Mouse (Mus musculus): ENCODE results near the gene Gtf2a1l. TPM values are rescaled to one million over a fixed set of nuclear protein-coding genes. Genes with fewer than 3 reads are reported as not detected.

Gene Gtf2a1l
- polyA plus RNA-seq, 1 experiment from 2014 or later: 0.47 TPM

- Histone ChIP-seq H3K4me1 (ENCODE audit: control insufficient read depth, insufficient read depth, low read length) (no peaks in the 10 kb centered on the region), H3K36me3 (ENCODE audit: control insufficient read depth, insufficient read depth, low read length) (peaks cover 32% of the 10 kb centered on the region), H3K9ac (ENCODE audit: low read depth, low read length) (no peak overlapping the region), H3K9me3 (ENCODE audit: control insufficient read depth, low read length) (no peaks in the 10 kb centered on the region), H3K4me3 (ENCODE audit: low read depth, low read length) (no peak overlapping the region), H3K27ac (replicated peaks; ENCODE audit: low read depth, low read length) (no peak overlapping the region), H3K27me3 (replicated peaks; ENCODE audit: control insufficient read depth, insufficient read depth, low read length) (no peaks in the 10 kb centered on the region), H3K4me2 (ENCODE audit: low read depth, low read length) (no peak overlapping the region)
- ATAC-seq (ENCODE audit: low read depth): no peak
- no peak for DNase-seq (ENCODE audit: low spot score)
- WGBS: 88% methylated on average over 8 of the region's 8 CpGs
These were observed 26.6 kb upstream of the Gtf2a1l start for GRCm38 (mm10) chr17:88641836-88642235.

DNA sequence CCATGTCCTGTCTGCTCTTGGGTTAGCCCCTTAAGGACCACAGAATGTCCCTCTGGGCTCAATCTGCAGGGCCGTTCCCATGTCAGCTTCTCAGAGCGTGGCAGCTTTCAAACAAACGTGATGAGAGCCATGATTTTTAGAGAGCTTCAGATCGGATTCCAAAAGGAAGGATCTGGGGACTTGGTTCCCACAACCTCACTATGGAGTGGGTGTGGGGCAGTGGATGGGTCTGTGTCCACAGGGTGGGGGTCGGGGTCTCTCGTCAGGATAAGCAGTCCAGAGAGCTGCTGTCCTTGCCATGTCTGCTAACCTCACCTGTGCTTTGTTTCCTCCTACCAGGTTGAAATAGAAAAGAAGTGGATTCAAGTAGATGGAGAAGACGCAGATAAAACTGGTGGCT is 23.6 kb upstream of the Gtf2a1l start:
- Histone ChIP-seq H3K9ac (ENCODE audit: low read depth, low read length) (no peak overlapping the region), H3K4me3 (ENCODE audit: low read depth, low read length) (no peak overlapping the region), H3K27me3 (replicated peaks; ENCODE audit: control insufficient read depth, insufficient read depth, low read length) (no peaks in the 10 kb centered on the region), H3K4me1 (ENCODE audit: control insufficient read depth, insufficient read depth, low read length) (no peaks in the 10 kb centered on the region), H3K27ac (replicated peaks; ENCODE audit: low read depth, low read length) (no peak overlapping the region), H3K4me2 (ENCODE audit: low read depth, low read length) (no peak overlapping the region), H3K36me3 (ENCODE audit: control insufficient read depth, insufficient read depth, low read length) (peaks cover 42% of the 10 kb centered on the region), H3K9me3 (ENCODE audit: control insufficient read depth, low read length) (no peaks in the 10 kb centered on the region)
- ATAC-seq (ENCODE audit: low read depth): no peak
- no peak for DNase-seq (ENCODE audit: low spot score)
- 84% methylated on average over 7 of the region's 7 CpGs for WGBS

DNA sequence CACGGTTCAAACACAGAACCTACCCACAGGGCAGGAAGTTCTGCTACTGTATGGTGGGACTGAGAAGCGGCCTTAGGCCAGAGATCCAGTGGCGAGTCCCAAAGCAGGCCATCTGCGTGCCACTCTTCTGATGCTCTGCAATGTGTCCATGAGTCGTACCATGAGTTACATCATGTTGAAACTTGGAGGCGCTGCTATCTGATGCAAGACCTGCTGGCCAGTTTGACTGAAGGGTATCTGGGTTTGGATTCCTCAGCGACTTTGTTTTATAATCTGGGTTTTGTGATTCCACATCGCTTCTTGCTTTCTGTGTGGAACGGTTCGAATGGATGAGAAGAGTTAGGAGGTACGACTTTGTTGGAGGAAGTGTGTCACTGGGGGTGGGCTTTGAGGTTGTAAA is 23.2 kb upstream of the Gtf2a1l start:
- WGBS: 93% methylated on average over 11 of the region's 11 CpGs
- no peak overlapping the region for H3K27ac ChIP-seq (replicated peaks; ENCODE audit: low read depth, low read length)
- H3K27me3 ChIP-seq (replicated peaks; ENCODE audit: control insufficient read depth, insufficient read depth, low read length): no peaks in the 10 kb centered on the region
- DNase-seq (ENCODE audit: low spot score) (no peak), ATAC-seq (ENCODE audit: low read depth) (no peak)
- H3K4me1 ChIP-seq (ENCODE audit: control insufficient read depth, insufficient read depth, low read length): no peaks in the 10 kb centered on the region
- peaks cover 38% of the 10 kb centered on the region for H3K36me3 ChIP-seq (ENCODE audit: control insufficient read depth, insufficient read depth, low read length)
- no peak overlapping the region for H3K4me2 ChIP-seq (ENCODE audit: low read depth, low read length)
- H3K4me3 ChIP-seq (ENCODE audit: low read depth, low read length): no peak overlapping the region
- no peaks in the 10 kb centered on the region for H3K9me3 ChIP-seq (ENCODE audit: control insufficient read depth, low read length)
- no peak overlapping the region for H3K9ac ChIP-seq (ENCODE audit: low read depth, low read length)

GRCm38 (mm10) chr17:88647149-88647548 is 21.3 kb upstream of the Gtf2a1l start:
- 98% methylated on average over 3 of the region's 3 CpGs for WGBS
- Histone ChIP-seq H3K4me1 (ENCODE audit: control insufficient read depth, insufficient read depth, low read length) (no peaks in the 10 kb centered on the region), H3K4me3 (ENCODE audit: low read depth, low read length) (no peak overlapping the region), H3K27me3 (replicated peaks; ENCODE audit: control insufficient read depth, insufficient read depth, low read length) (no peaks in the 10 kb centered on the region), H3K4me2 (ENCODE audit: low read depth, low read length) (no peak overlapping the region), H3K27ac (replicated peaks; ENCODE audit: low read depth, low read length) (no peak overlapping the region), H3K9me3 (ENCODE audit: control insufficient read depth, low read length) (no peaks in the 10 kb centered on the region), H3K36me3 (ENCODE audit: control insufficient read depth, insufficient read depth, low read length) (peaks cover 34% of the 10 kb centered on the region), H3K9ac (ENCODE audit: low read depth, low read length) (no peak overlapping the region)
- ATAC-seq (ENCODE audit: low read depth) (no peak), DNase-seq (ENCODE audit: low spot score) (no peak)

DNA sequence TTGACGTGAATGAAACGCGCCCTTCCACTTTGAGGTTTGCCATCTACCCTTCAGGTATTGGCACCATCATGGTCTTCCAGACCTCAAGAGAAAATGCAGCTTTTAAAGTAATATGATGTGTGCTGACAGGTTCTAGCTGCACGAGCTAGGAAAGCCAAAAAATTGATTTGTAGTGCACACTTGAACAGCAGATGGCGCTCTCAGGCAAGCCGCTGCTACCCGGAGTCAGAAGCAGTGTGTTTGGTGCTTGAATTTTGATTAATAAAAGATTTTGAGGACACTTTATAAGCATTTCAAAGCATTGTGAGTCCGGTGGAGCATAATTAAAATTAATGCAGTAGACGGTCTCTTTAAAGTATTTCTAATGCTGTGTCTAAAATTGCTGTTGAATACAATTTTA is 16.4 kb upstream of the Gtf2a1l start:
- peaks cover 14% of the 10 kb centered on the region for H3K36me3 ChIP-seq (ENCODE audit: control insufficient read depth, insufficient read depth, low read length)
- 6% methylated on average over 9 of the region's 9 CpGs for WGBS
- ATAC-seq (ENCODE audit: low read depth): no peak

GRCm38 (mm10) chr17:88652702-88653374 is 15.6 kb upstream of the Gtf2a1l start:
- Histone ChIP-seq H3K27ac (replicated peaks; ENCODE audit: low read depth, low read length) (no peak overlapping the region), H3K9ac (ENCODE audit: low read depth, low read length) (no peak overlapping the region), H3K4me1 (ENCODE audit: control insufficient read depth, insufficient read depth, low read length) (0 out of 2 replicates have a peak, but pooled peaks cover 3% of the 10 kb centered on the region), H3K36me3 (ENCODE audit: control insufficient read depth, insufficient read depth, low read length) (peaks cover 10% of the 10 kb centered on the region), H3K9me3 (ENCODE audit: control insufficient read depth, low read length) (no peaks in the 10 kb centered on the region), H3K4me2 (ENCODE audit: low read depth, low read length) (no peak overlapping the region), H3K4me3 (ENCODE audit: low read depth, low read length) (no peak overlapping the region), H3K27me3 (replicated peaks; ENCODE audit: control insufficient read depth, insufficient read depth, low read length) (no peaks in the 10 kb centered on the region; the same call in 1 of the 2 replicates)
- DNase-seq (ENCODE audit: low spot score): peak; percentile 70
- WGBS: 20% methylated on average over 21 of the region's 21 CpGs
- peak; percentile 58; the same call in 1 of the 2 replicates for ATAC-seq (ENCODE audit: low read depth)

More for the DNA sequence above, 16.4 kb upstream of the Gtf2a1l start:
- no peak overlapping the region for H3K4me3 ChIP-seq (ENCODE audit: low read depth, low read length)
- no peaks in the 10 kb centered on the region; the same call in 1 of the 2 replicates for H3K27me3 ChIP-seq (replicated peaks; ENCODE audit: control insufficient read depth, insufficient read depth, low read length)
- no peak overlapping the region for H3K4me2 ChIP-seq (ENCODE audit: low read depth, low read length)
- no peak overlapping the region for H3K9ac ChIP-seq (ENCODE audit: low read depth, low read length)
- H3K27ac ChIP-seq (replicated peaks; ENCODE audit: low read depth, low read length): no peak overlapping the region
- 0 out of 2 replicates have a peak, but pooled peaks cover 3% of the 10 kb centered on the region for H3K4me1 ChIP-seq (ENCODE audit: control insufficient read depth, insufficient read depth, low read length)
- H3K9me3 ChIP-seq (ENCODE audit: control insufficient read depth, low read length): no peaks in the 10 kb centered on the region
- peak; percentile 58 for DNase-seq (ENCODE audit: low spot score)

DNA sequence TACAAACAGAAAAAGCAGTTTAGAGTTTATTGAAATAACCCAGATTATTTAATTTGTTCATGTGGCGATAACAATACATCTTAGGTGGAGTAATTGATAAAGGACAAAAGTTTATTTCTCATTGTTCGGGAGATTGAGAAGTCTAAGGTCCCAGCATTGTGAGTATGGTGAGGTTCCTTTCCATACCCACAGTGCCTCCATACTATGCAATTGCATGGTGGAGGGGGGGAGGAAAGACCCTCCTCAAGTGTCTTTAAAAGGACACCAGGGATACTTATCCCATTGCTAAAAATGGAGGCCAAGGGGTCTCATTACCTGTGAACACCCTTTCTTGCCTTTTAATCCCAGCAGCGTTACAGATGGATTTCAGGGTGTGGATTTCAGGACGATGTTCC is 15.1 kb upstream of the Gtf2a1l start:
- no peak overlapping the region for H3K27ac ChIP-seq (replicated peaks; ENCODE audit: low read depth, low read length)
- DNase-seq (ENCODE audit: low spot score) (no peak), ATAC-seq (ENCODE audit: low read depth) (peak; percentile 53; the same call in 1 of the 2 replicates)
- no peaks in the 10 kb centered on the region for H3K9me3 ChIP-seq (ENCODE audit: control insufficient read depth, low read length)
- 81% methylated on average over 4 of the region's 4 CpGs for WGBS
- H3K27me3 ChIP-seq (replicated peaks; ENCODE audit: control insufficient read depth, insufficient read depth, low read length): no peaks in the 10 kb centered on the region; the same call in 1 of the 2 replicates
- H3K4me2 ChIP-seq (ENCODE audit: low read depth, low read length): no peak overlapping the region
- no peak overlapping the region for H3K4me3 ChIP-seq (ENCODE audit: low read depth, low read length)
- H3K9ac ChIP-seq (ENCODE audit: low read depth, low read length): no peak overlapping the region
- 0 out of 2 replicates have a peak, but pooled peaks cover 3% of the 10 kb centered on the region for H3K4me1 ChIP-seq (ENCODE audit: control insufficient read depth, insufficient read depth, low read length)
- H3K36me3 ChIP-seq (ENCODE audit: control insufficient read depth, insufficient read depth, low read length): peaks cover 5% of the 10 kb centered on the region

GRCm38 (mm10) chr17:88658510-88658909 is 9.9 kb upstream of the Gtf2a1l start:
- Histone ChIP-seq H3K4me3 (ENCODE audit: low read depth, low read length) (no peak overlapping the region), H3K27ac (replicated peaks; ENCODE audit: low read depth, low read length) (no peak overlapping the region), H3K4me1 (ENCODE audit: control insufficient read depth, insufficient read depth, low read length) (no peaks in the 10 kb centered on the region), H3K9me3 (ENCODE audit: control insufficient read depth, low read length) (no peaks in the 10 kb centered on the region), H3K9ac (ENCODE audit: low read depth, low read length) (no peak overlapping the region), H3K27me3 (replicated peaks; ENCODE audit: control insufficient read depth, insufficient read depth, low read length) (no peaks in the 10 kb centered on the region), H3K4me2 (ENCODE audit: low read depth, low read length) (no peak overlapping the region), H3K36me3 (ENCODE audit: control insufficient read depth, insufficient read depth, low read length) (no peaks in the 10 kb centered on the region)
- ATAC-seq (ENCODE audit: low read depth): no peak
- no peak for DNase-seq (ENCODE audit: low spot score)
- whole genome bisulfite sequencing: 80% methylated on average over 6 of the region's 6 CpGs

- H3K4me2 ChIP-seq (ENCODE audit: low read depth, low read length): no peak overlapping the region
- peaks cover 11% of the 10 kb centered on the region; the same call in 1 of the 2 replicates for H3K4me1 ChIP-seq (ENCODE audit: control insufficient read depth, insufficient read depth, low read length)
- no peak overlapping the region for H3K9ac ChIP-seq (ENCODE audit: low read depth, low read length)
- no peak overlapping the region for H3K27ac ChIP-seq (replicated peaks; ENCODE audit: low read depth, low read length)
- H3K27me3 ChIP-seq (replicated peaks; ENCODE audit: control insufficient read depth, insufficient read depth, low read length): peaks cover 4% of the 10 kb centered on the region; the same call in 1 of the 2 replicates
- no peak overlapping the region for H3K4me3 ChIP-seq (ENCODE audit: low read depth, low read length)
- H3K36me3 ChIP-seq (ENCODE audit: control insufficient read depth, insufficient read depth, low read length): no peaks in the 10 kb centered on the region
- H3K9me3 ChIP-seq (ENCODE audit: control insufficient read depth, low read length): no peaks in the 10 kb centered on the region
- DNase-seq (ENCODE audit: low spot score): peak; percentile 15
- 67% methylated on average over 2 of the region's 2 CpGs for WGBS
- no peak for ATAC-seq (ENCODE audit: low read depth)
These were observed 2.4 kb upstream of the Gtf2a1l start for GRCm38 (mm10) chr17:88666076-88666475.

All from embryonic facial prominence, embryonic 14.5 days (tissue).